ENCODE assay signal across 11 mouse cellular contexts in the genomic region with DNA sequence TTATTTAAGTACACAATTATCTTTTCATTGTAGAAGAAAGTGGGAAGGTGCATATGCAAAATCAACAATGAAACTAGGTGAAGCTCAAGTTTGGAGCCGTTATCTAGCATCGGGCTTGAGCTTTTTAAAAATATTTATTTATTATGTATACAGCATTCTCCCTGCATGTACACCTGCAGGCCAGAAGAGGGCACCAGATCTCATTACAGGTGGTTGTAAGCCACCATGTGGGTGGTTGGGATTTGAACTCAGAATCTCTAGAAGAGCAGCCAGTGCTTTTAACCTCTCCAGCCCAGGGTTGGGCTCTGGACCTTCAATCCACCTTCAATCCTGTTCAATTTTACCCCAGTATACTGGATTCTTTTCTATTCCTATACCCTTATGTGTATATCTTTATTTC. TPM values are rescaled to one million over a fixed set of nuclear protein-coding genes. Genes with fewer than 3 reads are reported as not detected.
DNase-seq lines count a peak whose midpoint lies in the region; ATAC-seq and TF ChIP-seq lines count a peak whose summit lies in the region.
"Had no signal": no experiment of that assay in that cellular context is flagged by ENCODE, and none has a peak within 500 bp of the region (broad histone marks: within the 10 kb centered on the region; RNA-seq: fewer than 3 reads in every experiment).

No protein-coding gene starts in this region.

- no peak overlapping the region for H3K9ac ChIP-seq in intestine, embryonic 14.5 days (ENCODE audit: low read length)
- H3K9ac ChIP-seq in intestine, embryonic 16.5 days (ENCODE audit: low read depth, low read length) = no peak overlapping the region

- DNase-seq in intestine, embryonic 14.5 days (ENCODE audit: low spot score) = peak; percentile 10
- peak; percentile 30 for DNase-seq in 3T3-L1 (ENCODE audit: low read depth, low spot score)
- DNase-seq in CD4-positive, CD25-positive, alpha-beta regulatory T cell, adult 2 months (ENCODE audit: low read depth, low spot score) = peak; percentile 68
- no peak for DNase-seq in yolk sac, embryonic 10.5 days (ENCODE audit: low spot score)
- DNase-seq in layer of hippocampus, adult 8-10 months (ENCODE audit: low spot score in 2 of 2) = no peak
- DNase-seq: cerebellum, postnatal 14 days had no signal

- no peak overlapping the region for H3K4me3 ChIP-seq in intestine, embryonic 14.5 days (ENCODE audit: low read depth, low read length)
- no peak overlapping the region for H3K4me3 ChIP-seq in intestine, embryonic 16.5 days (ENCODE audit: low read length)
- no peak overlapping the region for H3K4me3 ChIP-seq in cortical plate, adult 2 months (ENCODE audit: insufficient read depth, low read length)

- no peak overlapping the region for H3K27ac ChIP-seq in intestine, embryonic 14.5 days (ENCODE audit: low read depth)
- H3K27ac ChIP-seq in intestine, embryonic 16.5 days (ENCODE audit: low read length) = no peak overlapping the region
- no peak overlapping the region for H3K27ac ChIP-seq in cortical plate, adult 2 months (ENCODE audit: insufficient read depth, low read length)
- H3K27ac ChIP-seq: macrophage had no signal

- H3K27me3 ChIP-seq in intestine, embryonic 14.5 days (replicated peaks; ENCODE audit: control insufficient read depth, insufficient read depth, low read length) = no peaks in the 10 kb centered on the region
- H3K27me3 ChIP-seq in intestine, embryonic 16.5 days (replicated peaks; ENCODE audit: control insufficient read depth, insufficient read depth, low read length) = no peaks in the 10 kb centered on the region

- no peaks in the 10 kb centered on the region for H3K9me3 ChIP-seq in intestine, embryonic 14.5 days (ENCODE audit: control insufficient read depth, low read length)
- H3K9me3 ChIP-seq in intestine, embryonic 16.5 days (ENCODE audit: control insufficient read depth, low read length) = no peaks in the 10 kb centered on the region

- no peak for TF ChIP-seq POLR2A in cortical plate, adult 2 months (IDR thresholded peaks at IDR 0.05; ENCODE audit: extremely low read depth, insufficient read depth, low read length)

- peak; percentile 29; the same call in 1 of the 2 replicates for TF ChIP-seq CTCF in cortical plate, adult 2 months (IDR thresholded peaks at IDR 0.05; ENCODE audit: extremely low read depth, insufficient read depth, low read length)

- WGBS in intestine, embryonic 14.5 days = 60% methylated on average over 2 of the region's 2 CpGs
- 66% methylated on average over 2 of the region's 2 CpGs for WGBS in intestine, embryonic 16.5 days

- H3K4me2 ChIP-seq in intestine, embryonic 14.5 days (ENCODE audit: low read length) = no peak overlapping the region
- H3K4me2 ChIP-seq in intestine, embryonic 16.5 days (ENCODE audit: low read depth, low read length) = no peak overlapping the region

- no peaks in the 10 kb centered on the region for H3K36me3 ChIP-seq in intestine, embryonic 14.5 days (ENCODE audit: control insufficient read depth, insufficient read depth, low read length)
- H3K36me3 ChIP-seq in intestine, embryonic 16.5 days (ENCODE audit: control insufficient read depth, insufficient read depth, low read length) = no peaks in the 10 kb centered on the region

- no peak for ATAC-seq in intestine, embryonic 14.5 days (replicated peaks; ENCODE audit: low FRiP score, low TSS enrichment, low read depth)
- no peak for ATAC-seq in intestine, embryonic 16.5 days
- no peak for ATAC-seq in monocyte, adult 5-6 weeks (replicated peaks; ENCODE audit: insufficient number of reproducible peaks, low FRiP score, low TSS enrichment, poor library complexity, severe bottlenecking)

- peaks cover 1% of the 10 kb centered on the region; the same call in 1 of the 2 replicates for H3K4me1 ChIP-seq in intestine, embryonic 14.5 days (replicated peaks; ENCODE audit: control insufficient read depth, insufficient read depth, low read length)
- H3K4me1 ChIP-seq in intestine, embryonic 16.5 days (ENCODE audit: control insufficient read depth, insufficient read depth, low read length) = no peaks in the 10 kb centered on the region
- H3K4me1 ChIP-seq in cortical plate, adult 2 months (ENCODE audit: control insufficient read depth, insufficient read depth, low read length) = no peaks in the 10 kb centered on the region

RNA-seq across cellular contexts. Expression of gene Hesx1, which starts 5.5 kb away (rescaled TPM):
- 0.31 and 0.37 TPM in 2 replicates for polyA plus RNA-seq in intestine, embryonic 14.5 days (2014; fragmentation: Nextera tagmentation; extraction: Ambion mirVana)
- polyA plus RNA-seq in intestine, embryonic 16.5 days (2015; fragmentation: Nextera tagmentation; extraction: Ambion mirVana) = 0.23 and 0.42 TPM in 2 replicates
- polyA plus RNA-seq in cortical plate, adult 2 months (2012; rRNA removed) = not detected in 2 replicates
- total RNA-seq in layer of hippocampus, adult 8-10 months (2022) = not detected
- total RNA-seq in monocyte, adult 5-6 weeks (2017) = not detected in 3 replicates
- total RNA-seq: heart, adult 18-20 months had no signal

RNA-seq across cellular contexts. Expression of gene Appl1, which starts 17.7 kb away (rescaled TPM):
- 38.4 and 43.8 TPM in 2 replicates for polyA plus RNA-seq in intestine, embryonic 14.5 days (2014; fragmentation: Nextera tagmentation; extraction: Ambion mirVana)
- polyA plus RNA-seq in intestine, embryonic 16.5 days (2015; fragmentation: Nextera tagmentation; extraction: Ambion mirVana) = 20.6 and 21.0 TPM in 2 replicates
- 33.3 and 34.7 TPM in 2 replicates for polyA plus RNA-seq in cortical plate, adult 2 months (2012; rRNA removed)
- total RNA-seq in layer of hippocampus, adult 8-10 months (2022) = 10 to 100 TPM; 53.9 to 70.2 (median 62.1) TPM
- 28.4 to 48.0 TPM (median 47.6 TPM) in 3 replicates for total RNA-seq in monocyte, adult 5-6 weeks (2017)

RNA-seq across cellular contexts. Expression of gene Il17rd, which starts 50.0 kb away (rescaled TPM):
- polyA plus RNA-seq in intestine, embryonic 14.5 days (2014; fragmentation: Nextera tagmentation; extraction: Ambion mirVana) = 2.7 and 3.3 TPM in 2 replicates
- polyA plus RNA-seq in intestine, embryonic 16.5 days (2015; fragmentation: Nextera tagmentation; extraction: Ambion mirVana) = 1.4 and 1.5 TPM in 2 replicates
- polyA plus RNA-seq in cortical plate, adult 2 months (2012; rRNA removed) = 1.6 and 1.7 TPM in 2 replicates
- 1 to 10 TPM; 3.0 to 4.5 (median 3.5) TPM for total RNA-seq in layer of hippocampus, adult 8-10 months (2022)
- 0.29 to 1.1 TPM (median 0.49 TPM) in 3 replicates for total RNA-seq in monocyte, adult 5-6 weeks (2017)

Comparison
In these comparisons a context has a peak if more than half of its experiments do, and no peak if none do; other contexts are left out.
1. DNase-seq: peak in intestine, embryonic 14.5 days (single experiment), 3T3-L1 (single experiment) and CD4-positive, CD25-positive, alpha-beta regulatory T cell, adult 2 months (single experiment); none in yolk sac, embryonic 10.5 days (single experiment) and layer of hippocampus, adult 8-10 months (0 of 2).